Mouse (Mus musculus) ZHBTc4 (cell line): Measurements from ENCODE around the gene Mllt11.

ENCODE experiments used
- DNase-seq: peaks from one replicate; pipeline ENCODE4 v3.0.0-alpha.2; 2011; ENCODE audit warnings: low read depth, low spot score

The Mllt11 gene

DNA sequence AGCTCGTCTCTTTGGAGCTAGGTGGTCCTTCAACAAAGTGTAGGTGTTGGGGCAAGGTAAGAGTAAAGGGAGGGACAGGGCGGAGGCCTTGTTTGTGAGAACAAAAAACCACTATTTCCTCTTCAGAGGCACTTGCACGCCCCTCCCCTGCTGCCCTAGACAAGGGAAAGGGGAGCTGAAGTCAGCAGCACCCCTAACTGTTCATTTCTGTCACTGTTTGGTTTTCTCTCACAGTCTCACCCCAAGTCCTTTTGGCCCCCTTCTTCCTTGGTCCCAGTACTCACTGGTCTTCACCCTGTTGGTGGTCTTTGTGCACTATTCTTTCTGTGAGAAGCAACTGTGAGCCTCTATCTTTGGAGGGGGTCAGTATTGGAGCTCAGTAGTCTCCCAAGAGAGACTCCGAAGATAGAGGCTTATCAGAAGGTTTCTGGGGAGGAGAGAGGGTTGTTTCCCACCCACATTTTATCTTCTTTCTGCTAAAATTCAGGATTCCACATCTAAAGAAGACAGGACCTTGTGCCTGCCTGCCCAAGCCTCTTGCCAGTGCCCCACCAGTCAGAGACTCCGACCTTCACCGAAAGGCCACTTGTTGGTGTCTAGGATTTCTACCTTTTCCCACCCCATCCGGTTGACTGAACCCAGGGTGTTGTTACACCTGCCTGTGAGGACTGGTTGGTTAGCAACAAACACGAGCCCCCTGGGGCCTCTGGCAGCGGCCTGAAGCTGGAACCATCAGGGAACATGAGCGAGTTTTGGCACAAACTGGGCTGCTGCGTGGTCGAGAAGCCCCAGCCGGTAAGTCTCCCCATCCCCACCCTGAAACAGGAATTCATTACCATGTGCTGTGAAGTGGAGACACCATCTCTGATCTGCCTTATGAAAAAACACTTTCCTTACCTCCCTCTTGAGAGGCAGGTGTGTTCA is at the start of gene Mllt11:
TSS of gene Mllt11 (minus strand) at position 874 of the 924 bp plus-strand sequence.
- DNase-seq = no peak

DNA sequence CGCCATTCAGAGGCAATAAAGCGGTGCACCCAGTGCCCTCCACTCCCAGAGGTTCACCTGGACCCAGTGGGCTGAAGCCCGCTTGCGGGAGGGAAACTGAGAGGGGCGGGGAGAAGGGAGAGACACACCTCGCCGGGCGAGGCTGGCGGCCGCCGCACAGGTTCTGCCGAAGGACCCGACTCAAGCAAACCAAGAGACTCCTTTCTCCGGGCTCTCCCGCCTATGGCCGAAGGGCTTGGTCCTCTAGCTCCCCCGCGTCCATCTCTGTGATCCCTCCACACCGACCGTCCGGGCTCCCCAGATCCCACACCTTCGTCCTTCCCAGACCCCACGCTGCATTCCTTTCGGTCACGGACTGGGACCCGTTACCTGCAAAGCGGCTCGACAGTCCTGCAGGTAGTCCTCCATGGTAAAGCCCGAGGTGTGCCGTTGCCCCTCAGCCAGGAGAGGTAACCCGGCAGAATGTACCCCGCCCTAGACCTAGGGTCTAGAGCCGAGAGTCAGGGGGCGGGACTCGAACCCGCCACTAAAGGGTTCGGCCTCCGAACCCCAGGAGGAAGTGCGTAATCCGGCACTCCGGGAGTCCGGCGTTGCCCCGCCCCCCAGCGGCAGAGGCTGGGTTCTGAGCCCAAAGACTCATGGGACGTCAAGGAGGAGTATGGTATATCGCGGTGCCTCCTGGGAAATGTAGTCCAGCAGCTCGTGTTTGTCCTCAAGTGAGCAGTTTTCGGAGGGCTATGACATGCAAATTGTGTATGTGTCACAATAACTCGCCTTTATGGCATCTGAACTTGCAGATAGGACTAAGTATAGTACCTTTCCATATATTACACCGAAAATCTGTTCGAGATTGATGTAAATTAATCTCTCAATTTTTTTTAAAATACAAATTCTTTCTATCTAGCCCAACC is 49.5 kb upstream of the Mllt11 start, which contains the start of the genes Mindy1 and Prune1:
TSS of gene Mindy1 (plus strand) at position 130 of the 911 bp plus-strand sequence.
TSS of gene Prune1 (minus strand) at position 861 of the 911 bp plus-strand sequence.
- DNase-seq = peak; percentile 99

DNA sequence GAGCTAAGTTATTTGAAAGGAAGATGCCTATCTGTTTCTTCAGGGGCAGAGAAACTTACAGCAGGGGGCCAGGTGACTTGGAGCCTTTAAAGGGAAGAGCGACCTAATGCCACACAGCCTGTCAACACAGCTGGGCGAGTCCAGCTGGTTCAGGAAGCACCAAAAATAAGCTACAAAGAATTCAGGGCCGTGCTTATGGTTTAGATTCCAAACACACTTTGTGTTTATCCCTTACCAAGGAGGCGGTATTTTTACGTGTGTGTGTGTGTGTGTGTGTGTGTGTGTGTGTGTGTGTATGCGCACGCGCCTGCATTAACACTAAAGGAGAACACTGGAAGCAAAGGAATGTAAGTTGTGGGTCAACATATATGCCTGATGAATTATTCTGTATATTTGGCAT is 48.8 kb upstream of the Mllt11 start:
- DNase-seq = peak; percentile 25

DNA sequence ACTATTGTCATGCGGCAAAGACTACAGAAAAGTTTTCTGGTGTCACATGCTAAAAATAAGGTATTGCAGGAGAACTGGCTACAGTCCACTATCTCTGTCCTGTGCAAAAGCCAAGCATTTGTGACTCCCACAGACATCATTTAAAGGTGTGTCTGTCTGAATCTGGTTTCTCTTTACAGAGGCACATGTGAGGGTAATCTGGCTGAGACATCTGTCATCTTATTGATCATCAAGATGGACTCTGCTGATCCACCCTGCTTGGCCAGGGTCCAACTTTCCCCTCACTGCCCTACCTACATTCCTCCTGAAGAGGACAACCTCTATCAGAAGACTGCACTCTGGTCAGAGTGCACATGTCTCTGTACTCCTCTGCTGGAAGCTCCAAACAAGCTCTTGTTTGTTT is 45.2 kb upstream of the Mllt11 start:
- DNase-seq = peak; percentile 62

DNA sequence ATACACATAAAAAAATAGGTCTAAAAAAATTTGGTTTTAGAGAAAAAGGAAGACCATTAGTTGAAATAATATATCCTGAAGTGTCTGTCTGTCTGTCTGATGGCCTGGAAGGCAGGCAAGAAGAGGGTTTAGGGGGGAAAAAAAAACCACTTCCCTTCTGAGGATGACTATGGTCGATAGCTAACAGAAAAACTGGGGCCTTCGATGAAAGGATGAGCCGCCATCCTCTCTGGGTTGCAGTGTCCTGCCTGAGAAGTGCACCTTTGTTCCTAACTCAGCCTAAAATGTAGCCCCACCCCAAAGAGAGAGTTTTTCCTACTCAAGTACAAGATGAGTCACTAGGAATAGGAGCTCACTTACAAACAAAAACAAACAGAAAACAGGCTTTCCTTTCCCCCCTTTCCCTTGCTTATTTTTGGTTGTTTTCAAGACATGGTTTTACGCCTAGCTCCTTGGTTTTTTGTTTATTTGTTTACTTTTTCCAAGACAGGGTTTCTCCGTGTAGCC is 44.5 kb upstream of the Mllt11 start:
- DNase-seq = peak; percentile 25

DNA sequence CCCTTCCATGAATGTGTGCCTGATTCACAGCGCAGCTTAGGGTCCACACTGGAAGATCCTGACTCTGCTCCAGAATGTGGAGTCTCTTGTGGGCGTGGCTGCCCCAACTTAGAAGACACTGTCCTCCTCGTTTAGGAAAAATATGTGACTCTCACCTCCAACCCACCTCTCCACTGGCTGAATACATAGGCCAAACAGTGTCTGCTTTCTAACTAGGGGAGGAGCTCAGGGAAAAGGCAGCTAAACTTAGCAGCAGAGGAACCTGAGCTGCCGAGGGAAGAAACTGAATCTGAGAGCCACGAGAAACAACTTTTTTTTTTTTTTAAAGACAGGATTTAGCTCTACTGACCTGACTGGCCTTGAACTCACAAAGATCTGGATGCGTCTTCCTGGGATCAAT is 43.2 kb upstream of the Mllt11 start:
- DNase-seq = no peak

DNA sequence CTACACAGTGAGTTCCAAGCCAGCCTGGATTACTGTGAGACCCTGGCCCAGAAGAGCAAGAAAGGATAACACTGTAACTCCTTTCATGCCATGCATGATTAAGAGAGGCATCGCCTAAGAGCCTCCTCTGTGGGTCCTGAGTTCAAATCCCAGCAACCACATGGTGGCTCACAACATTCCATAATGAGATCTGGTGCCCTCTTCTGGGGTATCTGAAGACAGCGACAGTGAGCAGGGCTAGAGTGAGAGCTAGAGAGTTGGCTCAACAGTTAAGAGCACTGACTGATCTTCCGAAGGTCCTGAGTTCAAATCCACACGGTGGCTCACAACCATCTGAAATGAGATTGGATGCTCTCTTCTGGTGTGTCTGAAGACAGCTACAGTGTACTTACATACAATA is 42.5 kb upstream of the Mllt11 start:
- peak; percentile 46 for DNase-seq

DNA sequence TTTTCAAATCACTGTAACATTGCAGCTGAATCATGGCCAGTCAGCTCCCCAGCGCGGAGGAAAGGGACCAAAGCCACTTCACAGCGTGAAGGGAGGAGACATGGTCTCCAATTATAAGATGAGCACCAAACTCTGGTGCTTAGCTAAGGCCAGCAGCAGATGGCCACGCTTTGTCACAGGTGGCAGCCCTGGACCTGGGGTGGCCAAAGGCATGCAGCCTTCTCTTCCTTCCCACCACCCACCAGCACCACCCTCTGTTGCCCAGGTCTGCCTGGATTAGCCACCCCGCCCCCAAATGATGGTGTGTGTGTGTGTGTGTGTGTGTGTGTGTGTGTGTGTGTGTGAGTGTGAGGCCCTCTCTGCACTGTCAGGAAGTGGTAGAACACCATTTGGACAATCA is 41.5 kb upstream of the Mllt11 start:
- DNase-seq = no peak

DNA sequence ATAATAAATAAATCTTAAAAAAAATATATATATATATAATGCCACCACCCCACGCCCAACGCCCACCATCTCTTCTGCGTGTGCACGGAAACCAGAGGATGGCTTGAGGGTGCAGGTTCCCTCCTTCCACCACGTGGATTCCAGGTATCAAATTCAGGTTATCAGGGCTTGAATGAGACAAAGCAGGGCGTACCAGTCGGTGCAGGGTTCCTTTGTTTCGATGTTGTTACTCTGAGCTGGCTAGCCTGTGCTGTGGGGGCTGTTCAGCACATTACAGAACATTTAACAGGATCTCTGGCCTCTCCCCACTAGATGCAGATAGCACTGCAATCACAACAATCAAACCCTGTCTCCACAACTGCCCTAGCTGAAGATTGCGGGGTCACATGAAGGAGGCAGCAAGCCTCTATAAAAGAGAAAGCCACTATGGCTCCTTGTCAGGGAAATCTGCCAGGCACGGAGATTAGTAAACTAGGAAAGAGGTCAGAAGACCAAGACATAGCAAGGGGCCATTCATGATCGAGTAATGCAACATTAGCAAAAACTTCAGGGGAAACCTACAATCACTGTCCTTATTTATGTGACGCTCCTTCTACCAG is 38.9 kb upstream of the Mllt11 start:
- DNase-seq = peak; percentile 70

DNA sequence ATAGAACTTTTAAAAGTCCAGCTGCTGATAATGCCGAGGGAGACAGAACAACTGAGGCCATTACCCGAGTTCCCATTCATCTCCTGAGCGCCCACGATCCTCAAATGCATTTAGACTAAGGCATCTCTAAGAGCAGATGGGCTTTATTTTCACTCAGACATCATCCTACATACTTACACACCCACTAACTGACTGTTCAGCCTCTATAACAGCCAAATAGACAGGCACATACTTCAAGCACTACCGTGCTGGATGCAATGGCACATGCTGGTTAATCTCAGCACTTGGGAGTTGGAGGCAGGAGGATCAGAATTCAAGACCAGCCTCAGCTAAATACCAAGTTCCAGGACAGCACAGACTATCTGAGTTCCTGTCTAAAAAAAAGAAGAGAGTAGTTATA is 37.8 kb upstream of the Mllt11 start:
- DNase-seq = no peak

DNA sequence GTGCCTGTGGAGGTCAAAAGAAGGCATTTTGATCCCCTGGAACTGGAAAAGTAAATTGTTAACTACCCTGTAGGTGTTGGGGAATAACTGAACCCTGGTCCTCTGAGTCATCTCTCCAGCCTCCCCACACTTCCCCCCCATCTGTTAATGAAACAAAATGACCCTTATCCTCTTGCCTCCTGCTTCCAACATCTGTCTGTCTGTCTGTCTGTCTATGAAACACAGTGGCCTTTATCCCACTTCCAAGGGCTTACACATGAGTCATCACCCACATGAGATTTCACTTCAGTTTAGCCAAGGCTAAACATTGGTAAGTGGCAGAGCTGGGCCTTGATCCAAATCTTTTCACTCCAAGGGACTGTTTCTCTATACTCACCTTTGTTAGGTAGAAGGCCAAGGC is 35.9 kb upstream of the Mllt11 start:
- no peak for DNase-seq

DNA sequence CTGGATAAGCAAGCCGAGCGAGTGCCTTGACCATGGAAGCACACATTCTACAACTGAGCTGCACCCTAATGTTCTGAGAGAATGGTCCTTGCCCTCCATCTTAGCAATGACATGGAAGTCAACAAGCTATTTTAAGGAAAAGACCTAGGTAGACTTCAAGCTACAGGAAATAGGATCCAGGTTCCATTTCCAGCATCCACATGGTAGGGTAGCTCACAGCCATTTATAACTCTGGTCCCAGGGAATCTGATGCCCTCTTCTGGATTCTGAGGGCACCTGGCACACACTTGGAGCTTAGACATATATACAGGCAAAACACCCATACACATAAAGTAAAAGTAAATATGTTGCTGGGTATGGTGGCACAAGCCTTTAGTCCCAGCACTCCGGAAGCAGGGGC is 34.1 kb upstream of the Mllt11 start:
- no peak for DNase-seq

DNA sequence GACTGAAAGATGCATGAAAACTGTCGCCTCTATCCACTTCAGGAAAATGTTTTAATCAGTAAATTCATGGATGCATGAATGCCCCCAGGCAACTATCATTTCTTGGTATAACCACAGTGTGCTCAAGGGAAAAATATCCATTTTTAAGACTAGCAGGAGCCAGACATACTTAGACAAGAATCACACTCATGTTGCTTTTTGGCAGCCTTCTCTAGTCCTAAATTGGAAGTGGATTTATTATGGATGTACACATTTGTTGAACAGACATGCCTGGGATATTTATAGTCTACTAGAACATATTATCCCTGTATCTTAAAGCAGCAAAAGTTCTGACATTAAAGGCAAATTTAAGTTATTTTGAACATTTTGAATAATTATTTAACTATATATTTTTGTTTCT is 32.8 kb upstream of the Mllt11 start:
- no peak for DNase-seq

DNA sequence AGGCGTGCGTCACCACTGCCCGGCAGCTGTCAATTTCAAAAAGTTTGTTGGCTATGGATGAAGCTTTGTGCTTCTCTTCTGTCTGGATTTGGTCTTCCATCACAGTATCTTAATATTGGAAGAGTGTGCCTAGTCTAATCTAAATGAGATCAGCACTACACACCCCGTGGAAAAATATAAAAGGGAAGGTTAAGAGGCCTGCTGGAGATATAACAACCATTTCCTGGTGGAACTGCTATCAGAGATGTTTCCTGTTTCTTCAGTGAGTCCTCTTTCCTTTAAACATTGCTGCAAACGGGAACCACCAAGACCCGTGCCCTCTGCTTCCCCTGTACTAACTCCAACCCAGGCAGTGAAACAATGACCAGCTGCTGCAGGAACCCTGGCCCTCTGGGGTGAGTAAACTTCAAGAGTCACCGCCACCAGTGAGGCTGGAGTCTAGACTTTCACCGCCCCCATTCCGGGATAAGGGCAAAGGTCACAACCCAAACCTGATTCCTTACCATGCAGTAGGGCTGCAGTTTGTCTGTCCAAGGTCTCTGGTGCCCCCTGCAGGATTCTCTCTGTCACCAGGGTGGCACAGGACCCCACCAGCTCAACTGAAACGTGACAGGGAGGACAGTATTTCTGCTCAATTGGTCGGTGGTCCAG is 31.2 kb upstream of the Mllt11 start:
- peak; percentile 91 for DNase-seq

DNA sequence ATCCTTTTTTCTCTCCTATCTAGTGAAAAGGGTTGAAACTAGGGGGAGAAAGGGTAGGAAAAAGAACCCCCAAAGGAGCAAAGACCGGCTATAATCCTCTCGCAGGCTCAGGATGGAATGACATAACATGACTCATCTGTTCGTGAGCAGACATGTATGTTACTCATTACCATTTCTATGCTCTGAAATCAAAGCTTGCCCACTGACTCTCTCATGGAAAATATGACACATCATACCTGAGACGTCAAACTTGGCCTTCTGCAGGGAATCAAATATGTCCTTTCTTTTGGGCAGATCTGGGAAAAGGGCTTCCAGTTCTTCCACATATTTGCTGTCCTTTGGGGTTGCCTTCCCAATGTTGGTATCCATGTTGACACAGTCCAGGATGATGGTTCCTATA is 30.0 kb upstream of the Mllt11 start:
- DNase-seq = no peak

DNA sequence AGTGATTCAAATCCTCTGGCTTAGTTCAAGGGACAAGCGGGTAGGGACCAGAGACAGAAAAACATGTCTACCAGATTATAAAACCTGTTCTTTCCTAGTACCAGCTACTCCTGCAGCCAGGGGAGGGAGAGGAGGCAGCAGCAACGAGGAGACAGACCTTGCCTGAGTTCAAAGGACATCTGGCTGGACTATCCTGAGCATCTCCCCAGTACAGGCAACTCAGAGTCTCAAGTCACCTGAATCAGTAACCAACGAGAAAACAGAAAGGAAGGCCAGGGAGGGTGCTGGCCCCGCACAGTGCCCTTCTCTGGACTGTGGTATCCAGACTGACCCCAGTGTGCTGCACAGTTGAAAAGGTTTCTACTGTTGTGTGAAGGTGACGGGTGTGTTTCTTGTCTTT is 25.0 kb upstream of the Mllt11 start:
- DNase-seq = no peak

DNA sequence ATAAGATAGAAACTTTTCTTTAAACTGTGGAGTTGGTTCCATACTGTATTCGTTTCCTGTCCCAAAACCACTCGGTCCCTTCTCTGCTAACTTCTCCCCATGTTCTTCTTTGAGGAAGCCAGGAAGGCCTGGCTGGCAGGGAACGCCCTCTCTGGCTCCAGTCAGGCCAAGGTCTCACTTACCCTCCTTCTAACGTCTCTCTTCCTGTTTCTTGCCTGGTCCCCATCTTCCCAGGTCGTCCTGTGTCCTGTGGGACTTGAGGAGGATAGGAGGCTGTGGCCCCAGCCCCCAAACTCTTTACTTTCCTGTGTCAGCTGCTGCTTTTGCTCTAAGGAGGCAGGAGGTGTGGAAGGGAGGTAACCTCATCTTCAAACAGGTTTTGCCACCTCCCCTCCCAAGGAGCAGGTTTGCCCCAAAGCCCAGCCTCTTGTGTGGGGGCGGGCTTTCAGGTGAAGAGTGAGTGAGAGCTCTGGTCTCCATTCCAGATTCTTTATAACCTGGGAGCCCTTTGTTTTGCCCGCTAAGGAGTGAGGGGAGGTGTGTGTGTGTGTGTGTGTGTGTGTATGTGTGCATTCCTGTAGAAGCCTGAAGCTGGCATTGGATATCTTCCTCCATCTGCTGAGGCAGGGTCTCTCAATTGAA is 18.9 kb upstream of the Mllt11 start, which contains the start of gene Bnipl:
TSS of gene Bnipl (minus strand) at position 411 of the 642 bp plus-strand sequence.
- DNase-seq = no peak

DNA sequence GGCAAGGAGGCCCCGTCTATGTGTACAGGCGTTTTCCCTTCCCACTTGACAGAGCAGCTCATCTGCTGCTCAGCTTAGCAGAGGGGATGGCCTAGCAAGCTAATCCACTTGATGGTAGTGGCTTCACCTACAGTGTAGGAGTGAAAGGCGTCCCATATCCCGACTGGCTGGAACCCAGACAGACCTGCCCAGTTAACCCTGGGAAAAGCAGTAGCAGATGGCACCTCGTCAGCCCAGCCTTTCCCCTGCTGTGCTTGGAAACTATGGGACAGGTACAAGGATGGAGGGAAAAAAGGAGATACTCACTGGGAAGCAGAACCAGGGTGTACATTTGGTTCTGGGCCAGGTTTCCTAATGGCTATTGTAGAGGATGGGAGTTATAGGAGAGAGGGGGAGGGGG is 18.4 kb upstream of the Mllt11 start:
- no peak for DNase-seq

DNA sequence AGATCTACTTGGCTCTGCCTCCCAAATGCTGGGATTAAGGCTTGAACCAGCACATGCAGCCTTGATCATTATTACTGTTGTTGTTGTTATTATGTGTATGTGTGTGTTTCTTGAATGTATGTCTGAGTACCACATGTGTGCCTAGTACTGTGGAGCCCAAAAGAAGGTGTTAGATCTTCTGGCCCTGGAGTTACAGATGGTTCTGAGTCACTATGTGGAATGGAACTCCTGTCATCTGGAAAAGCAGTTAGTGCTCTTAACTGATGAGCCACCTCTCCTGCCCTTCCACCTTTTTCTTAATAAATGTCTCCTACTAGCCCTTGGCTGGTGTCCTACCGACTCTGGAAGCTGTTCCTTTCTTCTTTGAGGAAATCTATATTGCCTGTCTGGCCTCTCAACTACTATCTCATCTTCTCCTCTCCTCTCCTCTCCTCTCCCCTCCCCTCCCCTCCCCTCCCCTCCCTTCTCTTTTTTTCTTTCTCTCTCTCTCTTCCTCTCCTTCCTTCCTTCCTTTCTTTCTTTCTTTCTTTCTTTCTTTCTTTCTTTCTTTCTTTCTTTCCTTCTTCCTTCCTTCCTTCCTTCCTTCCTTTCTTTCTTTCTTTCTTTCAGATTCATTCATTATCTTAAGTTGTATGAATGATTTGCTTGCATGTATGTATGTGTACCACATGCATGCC is 15.8 kb upstream of the Mllt11 start:
- DNase-seq = no peak
